Mouse (Mus musculus) T-helper 17 cell (primary cell): ENCODE results near the gene Ppp1r21.

Experiments
- in situ Hi-C, 2 experiments: fragments of 300-600 bp; cut with MboI, MseI; formaldehyde crosslinking; loops; 1 replicate in 1 of 2; 2 replicates in 1 of 2; pipeline ENCODE4 v1.15.1; 2025; ENCODE audit warnings: high pct_unique_total_duplicates in 2 of 2

The Ppp1r21 gene

DNA sequence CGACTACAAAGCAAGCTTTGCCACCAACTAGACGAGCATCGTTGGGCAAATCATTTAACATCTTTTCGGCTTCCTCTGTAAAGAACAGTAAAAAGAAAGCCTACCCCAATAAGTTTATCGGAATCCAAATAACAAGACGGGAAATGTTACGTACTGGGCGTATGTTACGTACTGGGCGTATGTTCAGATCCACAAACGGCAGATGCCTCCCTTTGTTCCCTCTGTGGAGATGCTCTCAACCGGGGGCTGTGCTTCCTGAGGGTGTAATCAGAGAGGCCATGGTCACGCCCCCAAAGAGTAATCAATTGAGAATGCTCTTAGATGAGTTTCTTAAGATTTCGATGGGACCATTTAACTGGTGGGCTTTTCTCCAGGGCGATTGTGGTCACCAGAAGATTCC, 79.4 kb downstream of the Ppp1r21 start:
- in situ Hi-C loops: no loop called here

- in situ Hi-C loops: no loop called here
Measured at GRCm38 (mm10) chr17:88611057-88611456, 81.1 kb downstream of the Ppp1r21 start.

- in situ Hi-C loops: no loop called here
Measured at GRCm38 (mm10) chr17:88613172-88613571, 83.3 kb downstream of the Ppp1r21 start.

GRCm38 (mm10) chr17:88613721-88614120, 83.8 kb downstream of the Ppp1r21 start:
- in situ Hi-C loops: no loop called here

DNA sequence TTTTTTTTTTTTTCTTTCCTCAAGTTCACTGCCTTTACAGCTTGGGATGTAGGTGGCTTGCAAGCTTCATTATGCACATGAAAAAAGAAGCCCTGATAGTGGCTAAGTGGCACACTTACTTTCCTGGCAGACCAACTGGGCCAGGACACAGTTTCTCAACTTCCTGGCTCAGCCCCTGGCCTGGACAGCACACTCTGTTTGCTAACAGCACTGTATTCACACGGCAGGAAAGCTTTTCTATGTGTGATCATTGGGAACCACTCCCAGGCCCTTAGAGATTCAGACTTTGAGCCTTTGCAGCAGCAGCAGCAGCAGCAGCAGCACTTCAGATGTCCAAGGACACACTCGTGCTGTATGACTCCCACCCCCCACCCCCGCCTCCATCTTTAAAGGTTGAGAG, 84.3 kb downstream of the Ppp1r21 start:
- in situ Hi-C loops: no loop called here

DNA sequence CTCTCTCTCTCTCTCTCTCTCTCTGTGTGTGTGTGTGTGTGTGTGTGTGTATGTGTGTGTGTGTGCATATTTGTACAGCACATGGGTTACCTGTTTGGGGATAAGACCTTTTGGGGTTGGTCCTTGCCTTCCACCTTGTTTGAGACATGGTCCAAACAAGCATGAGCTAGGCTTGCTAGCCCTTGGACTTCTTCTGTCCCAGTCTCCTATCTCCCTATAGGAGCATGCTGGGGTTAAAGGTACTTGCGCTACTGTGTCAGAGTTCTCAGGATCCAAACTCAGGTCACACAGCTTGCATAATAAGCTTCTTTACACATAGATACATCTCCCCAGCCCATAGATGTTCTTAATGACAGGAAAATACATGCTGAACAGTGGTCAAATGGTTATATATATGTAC, 84.8 kb downstream of the Ppp1r21 start:
- in situ Hi-C loops: no loop called here

DNA sequence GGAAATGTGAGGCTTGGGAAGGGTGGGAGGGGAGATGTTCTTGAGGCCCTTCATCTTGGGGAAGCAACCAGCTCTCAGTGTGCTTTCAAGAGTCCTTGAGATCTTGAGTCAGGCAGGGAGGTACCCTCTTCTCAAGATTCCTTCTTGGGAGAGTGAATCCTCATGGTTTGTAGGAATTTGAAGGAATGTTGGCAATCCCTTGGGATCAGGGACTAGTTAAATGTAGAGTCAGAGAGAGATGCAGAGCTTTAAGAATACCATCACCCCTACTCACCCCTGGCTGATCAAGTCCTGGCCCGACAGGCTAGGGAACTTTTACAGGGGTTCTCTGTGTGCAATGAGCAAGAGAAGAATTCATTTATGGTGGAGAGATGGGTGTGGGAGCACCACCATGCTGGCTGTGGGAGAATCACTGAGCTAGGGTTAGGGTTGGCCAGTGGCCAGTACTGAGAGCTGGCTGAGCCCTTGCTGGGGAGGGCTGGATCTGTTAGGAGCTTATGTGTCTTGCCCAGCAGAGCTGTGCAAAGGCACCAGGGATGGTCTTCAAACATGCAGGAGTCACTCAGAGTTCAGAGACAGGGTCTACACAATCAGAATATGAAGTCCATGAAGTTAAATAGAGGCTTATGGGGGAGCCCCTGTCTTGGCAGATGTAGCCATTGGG, 85.7 kb downstream of the Ppp1r21 start:
- in situ Hi-C loops: no loop called here

DNA sequence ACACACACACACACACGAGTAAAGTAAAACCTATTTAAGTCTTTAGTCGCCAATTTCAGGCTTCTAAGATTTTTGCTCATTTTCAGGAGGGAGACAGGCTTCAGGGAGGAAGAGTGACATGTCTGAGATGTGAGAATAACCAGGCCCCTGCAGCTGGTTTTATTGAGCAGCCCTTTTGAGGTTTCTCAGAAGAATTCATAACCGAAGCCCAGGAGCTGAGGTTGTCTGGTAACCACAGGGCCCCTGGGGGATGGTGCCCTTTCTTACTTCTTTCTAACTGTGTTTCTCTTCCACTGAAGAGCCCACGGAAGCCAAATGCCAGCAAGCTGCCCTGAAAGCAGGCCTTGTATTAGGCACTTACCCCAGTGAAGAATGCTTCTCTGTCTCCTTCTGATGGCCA, 91.0 kb downstream of the Ppp1r21 start:
- in situ Hi-C loops: no loop called here

DNA sequence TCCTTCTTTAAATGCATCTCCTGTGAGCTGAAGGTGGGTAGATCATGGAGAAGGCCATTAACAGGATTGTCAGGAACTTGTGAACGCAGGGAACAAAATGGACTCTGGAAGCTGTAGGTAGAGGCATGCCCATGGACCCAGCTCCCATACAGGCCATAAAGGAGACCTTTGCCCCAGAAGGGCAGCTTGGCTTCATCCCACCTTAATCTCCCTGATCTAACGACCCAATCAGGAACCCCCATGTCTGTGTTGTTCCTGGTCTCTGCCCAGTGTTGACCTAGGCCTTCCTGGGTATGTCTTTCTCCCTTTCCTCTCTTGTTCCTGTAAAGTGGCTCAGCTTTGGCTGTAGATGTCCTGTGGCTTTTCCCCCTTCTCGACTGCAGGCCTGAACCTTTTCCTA, 91.5 kb downstream of the Ppp1r21 start:
- in situ Hi-C loops: no loop called here

GRCm38 (mm10) chr17:88622711-88623110, 92.8 kb downstream of the Ppp1r21 start:
- in situ Hi-C loops: no loop called here

- in situ Hi-C loops: no loop called here
Measured at GRCm38 (mm10) chr17:88624386-88624785, 94.5 kb downstream of the Ppp1r21 start.

GRCm38 (mm10) chr17:88625350-88625749, 95.4 kb downstream of the Ppp1r21 start:
- in situ Hi-C loops: no loop called here

GRCm38 (mm10) chr17:88625931-88626330, 96.0 kb downstream of the Ppp1r21 start:
- in situ Hi-C loops: no loop called here

DNA sequence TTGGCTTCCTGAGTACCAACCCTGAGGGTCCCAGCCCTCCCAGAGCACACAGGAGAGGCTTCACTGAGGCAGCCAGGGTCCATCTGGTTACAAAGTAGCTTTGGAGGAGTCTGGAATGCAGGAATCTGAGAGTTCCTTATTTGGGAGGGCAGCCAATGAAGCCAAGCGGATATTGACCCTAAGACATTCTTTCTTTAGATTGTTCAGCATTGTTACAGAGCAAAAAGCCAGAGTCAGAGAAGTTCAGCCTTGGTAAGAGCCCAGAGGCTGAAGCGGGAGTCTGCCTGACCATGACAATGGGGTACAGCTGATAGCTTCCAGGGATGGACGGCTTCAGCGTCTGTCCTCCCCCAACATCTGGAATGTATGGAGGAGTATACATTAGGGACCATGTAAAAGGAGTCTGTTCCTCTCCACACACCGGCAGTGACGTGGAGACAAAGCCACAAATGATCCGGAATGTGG, 96.5 kb downstream of the Ppp1r21 start:
- in situ Hi-C loops: no loop called here

GRCm38 (mm10) chr17:88627150-88627549, 97.2 kb downstream of the Ppp1r21 start:
- in situ Hi-C loops: no loop called here

DNA sequence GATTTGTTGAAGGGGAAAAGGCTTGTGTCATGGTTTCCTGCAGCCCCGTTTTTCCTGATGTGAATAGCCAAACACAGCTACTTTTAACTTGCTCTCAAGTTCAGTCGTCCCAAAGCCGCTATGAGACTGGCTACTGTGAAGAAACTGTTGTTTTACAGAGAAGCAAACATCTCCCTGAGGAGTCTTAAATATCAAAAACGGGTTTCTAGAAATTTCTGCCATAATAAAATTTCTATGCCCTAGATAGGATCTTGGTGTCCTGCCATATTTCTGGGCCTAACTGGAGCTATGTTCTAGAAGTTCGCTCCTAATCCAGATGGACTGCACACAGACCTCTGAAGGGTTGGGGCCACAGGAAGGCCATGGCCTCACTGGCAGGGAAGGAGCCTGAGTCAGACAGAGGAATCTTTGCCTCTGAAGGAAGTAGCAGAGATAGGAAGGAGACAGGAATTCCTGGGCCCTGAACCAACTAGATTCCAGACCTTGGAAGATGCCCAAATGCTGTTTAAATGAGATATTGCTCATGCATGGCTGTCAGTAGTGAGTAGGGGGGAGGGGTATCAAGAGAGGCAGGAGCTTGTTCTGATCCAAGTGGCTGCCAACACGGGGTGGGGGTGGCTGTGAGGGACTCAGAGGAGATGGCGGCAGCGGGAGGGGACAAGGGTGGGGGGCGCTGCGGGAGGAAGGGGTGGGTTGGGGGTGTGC, 98.9 kb downstream of the Ppp1r21 start:
- in situ Hi-C loops: no loop called here

DNA sequence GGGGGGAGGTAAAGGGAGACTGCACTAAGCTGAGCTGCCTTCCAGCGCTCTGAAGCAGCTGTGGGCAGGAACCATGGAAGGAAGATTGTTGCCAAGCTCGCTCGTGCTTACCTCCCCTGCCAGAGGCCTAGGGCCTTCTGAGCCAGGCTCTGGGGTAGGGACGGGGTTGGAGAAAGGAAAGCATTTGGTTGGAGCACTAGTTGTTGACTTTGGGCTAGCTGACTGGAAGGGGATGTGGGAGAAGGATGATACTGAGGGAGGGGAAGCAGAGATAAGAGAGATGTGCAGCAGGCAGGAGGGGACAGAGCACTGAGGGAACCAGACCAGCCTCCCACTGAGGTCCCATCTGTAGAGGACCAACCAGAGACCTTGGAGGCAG, 99.5 kb downstream of the Ppp1r21 start:
- in situ Hi-C loops: no loop called here

GRCm38 (mm10) chr17:88629931-88630553, 100.1 kb downstream of the Ppp1r21 start:
- in situ Hi-C loops: loop anchor here in 1 of 2 experiments (10.0 kb wide), 1 partner anchor 575 kb away; no protein-coding TSS in a partner anchor

DNA sequence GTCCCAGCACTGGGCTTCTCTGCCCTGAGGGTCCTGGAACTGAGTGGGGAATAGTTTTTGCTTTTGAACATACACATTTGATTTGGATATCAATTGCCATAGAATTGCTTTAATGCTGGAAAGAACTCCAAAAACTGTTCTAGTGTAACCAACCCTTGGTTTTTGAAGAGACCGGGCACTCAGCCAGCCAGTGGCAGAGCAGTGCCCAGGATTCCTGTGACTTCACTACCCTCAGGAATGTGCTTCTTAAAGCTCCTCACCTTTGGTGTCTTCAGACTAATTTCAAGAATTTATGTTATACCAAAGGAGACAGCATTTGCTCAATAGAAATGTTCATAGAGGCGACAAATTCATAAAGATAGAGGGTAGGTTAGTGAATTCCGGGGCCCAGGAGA, 100.6 kb downstream of the Ppp1r21 start:
- in situ Hi-C loops: loop anchor here in 1 of 2 experiments (10.0 kb wide), 1 partner anchor 576 kb away; no protein-coding TSS in a partner anchor

- in situ Hi-C loops: loop anchor here in 1 of 2 experiments (10.0 kb wide), 1 partner anchor 578 kb away; no protein-coding TSS in a partner anchor
Measured at GRCm38 (mm10) chr17:88632631-88633030, 102.7 kb downstream of the Ppp1r21 start.

DNA sequence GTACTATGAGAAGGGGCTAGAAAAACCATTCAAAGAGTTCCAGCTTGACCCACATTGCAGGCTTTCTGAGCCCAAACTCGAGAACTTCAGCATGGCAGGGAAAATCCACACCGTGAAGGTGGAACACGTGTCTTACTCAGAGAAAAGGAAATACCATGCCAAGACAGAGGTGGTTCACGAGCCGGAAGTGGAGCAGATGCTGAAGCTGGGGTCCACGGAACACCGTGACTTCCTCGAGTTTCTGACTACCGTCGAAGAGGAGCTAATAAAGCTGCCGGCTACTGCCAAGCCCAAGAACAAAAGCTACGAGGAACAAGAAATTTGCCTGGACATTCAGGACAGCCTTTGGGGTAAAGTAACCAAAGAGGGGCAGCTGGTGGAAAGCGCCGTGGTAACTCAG, 106.2 kb downstream of the Ppp1r21 start:
- in situ Hi-C loops: loop anchor here (5.0 to 10.0 kb wide), 3 partner anchors 99 to 581 kb away; no protein-coding TSS in a partner anchor

DNA sequence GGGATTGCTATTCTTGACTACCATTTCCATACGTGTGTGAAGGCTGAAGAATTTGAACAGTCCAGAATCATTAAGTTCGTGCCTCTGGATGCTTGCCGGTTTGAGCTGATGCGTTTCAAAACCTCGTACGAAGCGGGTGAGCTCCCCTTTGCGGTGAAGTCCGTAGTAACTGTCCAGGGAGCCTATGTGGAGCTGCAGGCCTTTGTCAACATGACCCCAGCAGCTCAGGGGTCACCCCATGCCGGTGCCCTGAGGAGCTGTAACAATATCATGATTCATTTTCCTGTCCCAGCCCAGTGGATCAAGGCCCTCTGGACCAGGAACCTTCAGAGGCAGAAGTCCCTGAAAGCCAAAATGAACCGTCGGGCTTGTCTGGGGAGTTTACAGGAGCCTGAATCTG, 106.7 kb downstream of the Ppp1r21 start:
- in situ Hi-C loops: loop anchor here (5.0 to 10.0 kb wide), 3 partner anchors 99 to 582 kb away; no protein-coding TSS in a partner anchor
